Mouse (Mus musculus): ENCODE data around the gene Cog1.

DNA sequence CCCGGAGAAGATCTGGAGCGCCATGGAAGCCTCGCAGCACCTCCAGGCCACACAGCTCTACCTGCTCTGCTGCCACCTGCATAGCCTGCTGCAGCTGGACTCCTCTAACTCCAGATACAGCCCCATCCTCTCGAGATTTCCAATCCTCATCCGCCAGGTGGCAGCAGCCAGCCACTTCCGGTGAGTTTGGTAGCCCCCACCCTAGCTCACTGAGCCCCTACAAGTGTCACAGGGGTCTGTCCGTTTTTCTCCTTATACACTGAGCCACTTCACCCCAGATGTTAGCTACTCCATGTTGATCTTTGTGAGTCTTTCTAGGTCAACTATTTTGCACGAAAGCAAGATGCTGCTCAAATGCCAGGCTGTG, 2.9 kb downstream of the Cog1 start:
- TF ChIP-seq MAFK (IDR thresholded peaks at IDR 0.05; ENCODE audit: insufficient read depth, low read depth, low read length) (no peak), ZNF384 (IDR thresholded peaks at IDR 0.05; ENCODE audit: low read depth, low read length) (no peak), ZC3H11A (IDR thresholded peaks at IDR 0.05; ENCODE audit: borderline replicate concordance, low read depth, low read length) (no peak)
